ENCODE assay signal across 13 mouse cellular contexts in the genomic region with DNA sequence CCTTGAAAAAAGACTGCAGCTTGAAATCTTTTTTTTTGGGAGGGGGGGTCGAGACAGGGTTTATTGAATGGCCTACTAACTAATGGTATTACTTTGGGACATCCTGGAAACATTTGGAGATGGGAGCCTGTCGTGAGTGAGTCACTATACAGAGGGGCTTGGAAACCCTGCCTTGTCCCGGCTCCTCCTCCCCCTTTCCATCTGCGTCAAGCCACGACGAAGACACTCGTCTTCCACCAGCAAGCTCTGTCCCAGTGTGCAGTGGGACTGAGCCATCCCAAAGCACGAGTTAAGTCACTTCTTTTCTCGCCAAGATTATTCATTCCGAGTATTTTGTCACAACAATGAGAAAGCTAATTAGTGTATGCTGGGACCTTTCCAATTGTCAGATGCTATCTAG.
"Had no signal": no experiment of that assay in that cellular context is flagged by ENCODE, and none has a peak within 500 bp of the region (broad histone marks: within the 10 kb centered on the region; RNA-seq: fewer than 3 reads in every experiment).

No protein-coding gene starts in this region.

- H3K27me3 ChIP-seq: limb, embryonic 12.5 days; limb, embryonic 15.5 days; midbrain, embryonic 13.5 days had no signal

- DNase-seq: kidney, postnatal 14 days; kidney, postnatal 4 days; left cerebral cortex, postnatal 4 days; liver, postnatal 0 days; lung, embryonic 14.5 days; thymus, adult 18-20 months; thymus, postnatal 36 days had no signal

- H3K4me2 ChIP-seq: limb, embryonic 12.5 days; limb, embryonic 15.5 days; lung, embryonic 14.5 days; midbrain, embryonic 13.5 days had no signal

- H3K9me3 ChIP-seq: limb, embryonic 12.5 days; limb, embryonic 15.5 days; midbrain, embryonic 13.5 days had no signal

- H3K4me3 ChIP-seq: limb, embryonic 12.5 days; limb, embryonic 15.5 days; midbrain, embryonic 13.5 days had no signal

- H3K36me3 ChIP-seq: limb, embryonic 12.5 days; midbrain, embryonic 13.5 days had no signal

- H3K9ac ChIP-seq: limb, embryonic 12.5 days; limb, embryonic 15.5 days; liver, embryonic 14.5 days; liver, postnatal 0 days; lung, embryonic 14.5 days; midbrain, embryonic 13.5 days had no signal

- H3K27ac ChIP-seq: limb, embryonic 15.5 days; liver, embryonic 14.5 days; macrophage; midbrain, embryonic 13.5 days had no signal

- ATAC-seq: liver, postnatal 0 days; lung, postnatal 0 days; midbrain, embryonic 13.5 days had no signal
